Mouse (Mus musculus) ES-E14 (cell line): ENCODE data around the gene Dmpk. TPM values are rescaled to one million over a fixed set of nuclear protein-coding genes. Genes with fewer than 3 reads are reported as not detected.
A peak's percentile ranks its signal among the peaks of the same experiment; 100 is the strongest.

Source experiments
- DNase-seq: peaks from one replicate; pipeline ENCODE4 v3.0.0-alpha.2; 2013; ENCODE audit warnings: low read depth, low spot score
- H3K27ac ChIP-seq: 2 replicates; pipeline ENCODE4 v1.5.1; 2012; ENCODE audit warnings: low read depth, mild to moderate bottlenecking, low read length, moderate library complexity, mixed read lengths; ENCODE audit not compliant: poor library complexity, insufficient read depth, severe bottlenecking
- H3K36me3 ChIP-seq: 2 replicates; pipeline ENCODE4 v1.6.1; 2012; ENCODE audit warnings: mild to moderate bottlenecking, low read length, moderate library complexity, mixed read lengths; ENCODE audit not compliant: control insufficient read depth, poor library complexity, insufficient read depth, severe bottlenecking
- H3K4me1 ChIP-seq, 2 experiments: fragments of 150-350 bp in 1 of 2; sonication (generic) in 1 of 2; 2 replicates each; pipeline ENCODE4 v1.6.1; 2012; ENCODE audit warnings: low read length in 2 of 2, mild to moderate bottlenecking in 1 of 2, mixed read lengths in 1 of 2; ENCODE audit not compliant: control insufficient read depth in 2 of 2, insufficient read depth in 2 of 2, poor library complexity in 1 of 2
- H3K4me3 ChIP-seq, 2 experiments: fragments of 150-350 bp in 1 of 2; sonication (generic) in 1 of 2; 2 replicates each; pipeline ENCODE4 v1.5.1; 2012; ENCODE audit warnings: low read length in 2 of 2, low read depth in 1 of 2, mild to moderate bottlenecking in 1 of 2, mixed read lengths in 1 of 2; ENCODE audit not compliant: insufficient read depth in 1 of 2, poor library complexity in 1 of 2, severe bottlenecking in 1 of 2
- H3K9ac ChIP-seq: 2 replicates; pipeline ENCODE4 v1.6.1; 2012; ENCODE audit warnings: low read depth, mild to moderate bottlenecking, low read length, mixed read lengths; ENCODE audit not compliant: poor library complexity, insufficient read depth, severe bottlenecking
- H3K9me3 ChIP-seq: fragments of 150-350 bp; sonication (generic); 2 replicates; pipeline ENCODE4 v1.6.1; 2012; ENCODE audit warnings: low read depth, mild to moderate bottlenecking, low read length; ENCODE audit not compliant: control insufficient read depth, insufficient read depth
- CHD2 ChIP-seq: IDR thresholded peaks from 2 replicates; pipeline ENCODE4 v1.6.1; 2014; ENCODE audit warnings: mild to moderate bottlenecking, low read depth, low read length, inconsistent platforms
- HCFC1 ChIP-seq: IDR thresholded peaks from 2 replicates; pipeline ENCODE4 v1.6.1; 2012; ENCODE audit warnings: low read length, inconsistent platforms, borderline replicate concordance; ENCODE audit not compliant: insufficient read depth
- MAFK ChIP-seq: IDR thresholded peaks from 2 replicates; pipeline ENCODE4 v1.6.1; 2014; ENCODE audit warnings: mild to moderate bottlenecking, low read depth, low read length, inconsistent platforms; ENCODE audit not compliant: insufficient read depth
- ZC3H11A ChIP-seq: IDR thresholded peaks from 2 replicates; pipeline ENCODE4 v1.6.1; 2012; ENCODE audit warnings: low read depth, mild to moderate bottlenecking, inconsistent platforms, low read length, borderline replicate concordance
- ZNF384 ChIP-seq: IDR thresholded peaks from 2 replicates; pipeline ENCODE4 v1.6.1; 2012; ENCODE audit warnings: low read depth, low read length, inconsistent platforms
- in situ Hi-C, 2 experiments: fragments of 600-800 bp; cut with MboI; formaldehyde crosslinking; loops; one replicate each; pipeline ENCODE4 v1.15.1; 2025; ENCODE audit warnings: low sequenced_read_pairs in 2 of 2, inconsistent platforms in 1 of 2; ENCODE audit not compliant: unreplicated experiment in 2 of 2
- total RNA-seq: library from RNA; depleted of rRNA; stranded (reverse); fragments of 300-350 nt; gene quantifications from 2 replicates; pipeline ENCODE4 v1.2.3, GENCODE M21; 2012

Gene Dmpk
- total RNA-seq, 1 experiment = 32.6 TPM

- H3K36me3 ChIP-seq = peaks cover 44% of the 10 kb centered on the region
- DNase-seq = no peak
- in situ Hi-C loops = no loop called here
- H3K4me3 ChIP-seq = no peak overlapping the region
- TF ChIP-seq ZC3H11A = no peak
- no peak for TF ChIP-seq CHD2
- TF ChIP-seq MAFK = no peak
- TF ChIP-seq ZNF384 = no peak
- H3K9me3 ChIP-seq = no peaks in the 10 kb centered on the region
- H3K4me1 ChIP-seq = peaks cover 0 to 8% of the 10 kb centered on the region in 2 experiments; a peak in 1 of 4 replicates
- H3K27ac ChIP-seq = no peak overlapping the region
- H3K9ac ChIP-seq = no peak overlapping the region
Measured at GRCm38 (mm10) chr7:19053136-19053532, 30.5 kb upstream of the Dmpk start.

DNA sequence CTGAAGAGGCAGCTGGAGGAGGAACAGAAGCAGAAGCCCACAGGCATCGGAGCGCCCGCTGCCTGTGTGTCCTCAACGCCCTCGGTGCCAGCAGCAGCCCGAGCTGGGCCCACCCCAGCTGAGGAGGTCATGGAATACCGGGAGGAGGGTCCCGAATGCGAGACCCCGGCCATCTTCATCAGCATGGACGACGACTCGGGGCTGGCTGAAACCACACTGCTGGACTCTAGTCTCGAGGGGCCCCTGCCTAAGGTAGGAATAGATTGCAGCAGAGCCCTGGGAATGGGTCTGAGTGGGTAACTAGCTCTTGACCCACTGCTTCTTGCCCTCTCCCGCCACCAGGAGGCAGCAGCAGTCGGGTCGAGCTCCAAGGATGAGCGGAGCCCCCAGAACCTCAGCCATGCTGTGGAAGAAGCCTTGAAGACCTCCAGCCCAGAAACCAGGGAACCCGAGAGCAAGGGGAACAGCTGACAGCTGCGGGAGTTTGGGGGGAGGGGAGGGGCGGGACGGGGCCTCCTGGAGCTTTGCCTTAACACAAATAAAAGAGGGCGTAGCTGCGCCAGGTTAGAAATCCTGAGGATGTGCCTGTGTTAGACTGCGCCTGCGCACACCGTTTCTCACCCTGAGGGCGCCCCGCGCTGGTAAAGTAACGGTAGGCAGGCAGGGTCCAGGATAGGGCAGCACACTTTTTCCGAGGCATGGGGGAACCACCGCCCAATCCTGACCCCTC lies 29.4 kb upstream of the Dmpk start, which contains the start of gene Rsph6a:
Gene Rsph6a (plus strand): TSS at position 644 of the 730 bp plus-strand sequence.
- in situ Hi-C loops = no loop called here
- H3K4me3 ChIP-seq = no peak within 1 kb of the TSS
- DNase-seq = peak; percentile 74
- peak within 1 kb of the TSS; percentile 51; the same call in 1 of the 2 replicates for H3K9ac ChIP-seq
- H3K4me1 ChIP-seq = peaks cover 0 to 8% of the 10 kb centered on the region in 2 experiments; a peak in 1 of 4 replicates
- no peak within 1 kb of the TSS for H3K27ac ChIP-seq
- TF ChIP-seq MAFK (no peak), ZNF384 (no peak), ZC3H11A (no peak), CHD2 (no peak), HCFC1 (no peak)
- no peaks in the 10 kb centered on the region for H3K9me3 ChIP-seq
- peaks cover 33% of the 10 kb centered on the region for H3K36me3 ChIP-seq

- Histone ChIP-seq H3K9ac (no peak overlapping the region), H3K9me3 (no peaks in the 10 kb centered on the region), H3K4me1 (peaks cover 0 to 8% of the 10 kb centered on the region in 2 experiments; a peak in 1 of 4 replicates), H3K36me3 (peaks cover 29% of the 10 kb centered on the region), H3K27ac (no peak overlapping the region), H3K4me3 (no peak overlapping the region)
- in situ Hi-C loops = no loop called here
- no peak for TF ChIP-seq HCFC1
- no peak for TF ChIP-seq CHD2
- TF ChIP-seq ZNF384 = no peak
- TF ChIP-seq MAFK = no peak
- no peak for TF ChIP-seq ZC3H11A
- no peak for DNase-seq
Measured at GRCm38 (mm10) chr7:19054777-19055076, 28.9 kb upstream of the Dmpk start.

DNA sequence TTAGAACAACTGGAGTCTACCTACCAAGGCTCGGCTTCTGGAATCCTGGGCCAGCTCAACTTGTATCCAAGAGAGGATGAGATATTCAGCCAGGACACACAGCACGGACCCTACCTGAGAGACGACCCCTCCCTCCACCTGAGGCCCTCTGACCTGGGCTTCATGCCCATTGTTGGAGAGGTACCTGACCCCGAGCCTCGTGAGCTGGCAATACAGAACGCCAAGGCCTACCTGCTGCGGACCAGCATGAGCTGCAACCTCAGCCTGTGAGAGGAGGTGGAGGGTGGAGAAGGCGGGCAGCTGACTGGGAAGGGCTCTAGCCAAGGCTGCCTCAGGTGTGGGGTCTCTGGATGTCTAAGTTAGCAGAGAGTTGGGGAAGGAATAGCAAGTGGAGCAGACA lies 28.5 kb upstream of the Dmpk start:
- DNase-seq = no peak
- in situ Hi-C loops = no loop called here
- no peaks in the 10 kb centered on the region for H3K9me3 ChIP-seq
- H3K9ac ChIP-seq = no peak overlapping the region
- H3K4me3 ChIP-seq = no peak overlapping the region
- H3K4me1 ChIP-seq = peaks cover 0 to 8% of the 10 kb centered on the region in 2 experiments; a peak in 1 of 4 replicates
- H3K27ac ChIP-seq = no peak overlapping the region
- H3K36me3 ChIP-seq = peaks cover 25% of the 10 kb centered on the region
- TF ChIP-seq MAFK (no peak), HCFC1 (no peak), CHD2 (no peak), ZNF384 (no peak), ZC3H11A (no peak)
